Mouse (Mus musculus) hindbrain, embryonic 12.5 days (tissue): ENCODE results near the gene Gm20388. TPM values are rescaled to one million over a fixed set of nuclear protein-coding genes. Genes with fewer than 3 reads are reported as not detected.

Source experiments
- ATAC-seq: fragments of 200-750 bp; cut with Nextera tagmentation; 2 replicates; pipeline ENCODE4 v1.8.0; 2017; ENCODE audit warnings: moderate TSS enrichment; ENCODE audit not compliant: low FRiP score
- H3K27ac ChIP-seq: fragments of 300-500 bp; sonication (generic); 2 replicates; pipeline ENCODE4 v1.5.1; 2016; ENCODE audit warnings: mild to moderate bottlenecking
- H3K27me3 ChIP-seq: fragments of 300-500 bp; sonication (generic); 2 replicates; pipeline ENCODE4 v1.6.1; 2016; ENCODE audit warnings: mild to moderate bottlenecking
- H3K36me3 ChIP-seq: fragments of 300-500 bp; sonication (generic); 2 replicates; pipeline ENCODE4 v1.6.1; 2016; ENCODE audit warnings: mild to moderate bottlenecking
- H3K4me1 ChIP-seq: fragments of 300-500 bp; sonication (generic); 2 replicates; pipeline ENCODE4 v1.6.1; 2016
- H3K4me2 ChIP-seq: fragments of 300-500 bp; sonication (generic); replicated peaks from 2 replicates; pipeline ENCODE4 v1.6.1; 2016; ENCODE audit warnings: mild to moderate bottlenecking
- H3K4me3 ChIP-seq: fragments of 300-500 bp; sonication (generic); 2 replicates; pipeline ENCODE4 v1.5.1; 2016; ENCODE audit warnings: mild to moderate bottlenecking
- H3K9ac ChIP-seq: fragments of 300-500 bp; sonication (generic); 2 replicates; pipeline ENCODE4 v1.6.1; 2016; ENCODE audit warnings: mild to moderate bottlenecking, moderate library complexity
- H3K9me3 ChIP-seq: fragments of 300-500 bp; sonication (generic); replicated peaks from 2 replicates; pipeline ENCODE4 v1.6.1; 2016; ENCODE audit warnings: mild to moderate bottlenecking
- WGBS: fragments of 180-500 bp; shearing (Covaris S2); methylation state at CpG from one replicate; pipeline ENCODE4 v1.1.7; 2016; 5-methylcytosine and 5-hydroxymethylcytosine counted together
- polyA plus RNA-seq: library from polyadenylated mRNA; unstranded; fragments of >200 nt; fragmentation: Nextera tagmentation; extraction: Ambion mirVana; gene quantifications from 2 replicates; pipeline ENCODE4 v1.2.1, GENCODE M21; 2016

The Gm20388 gene
- polyA plus RNA-seq, 1 experiment from 2014 or later: not detected

- Histone ChIP-seq H3K36me3 (no peaks in the 10 kb centered on the region), H3K27me3 (0 out of 2 replicates have a peak, but pooled peaks cover 11% of the 10 kb centered on the region), H3K4me2 (peak overlapping the region; percentile 95), H3K27ac (peak overlapping the region; percentile 100), H3K4me3 (peak overlapping the region; percentile 79), H3K9ac (peak overlapping the region; percentile 95), H3K9me3 (no peaks in the 10 kb centered on the region), H3K4me1 (peaks cover 65% of the 10 kb centered on the region)
- peak; percentile 68 for ATAC-seq
- WGBS: 1% methylated on average over 54 of the region's 55 CpGs
Measured at GRCm38 (mm10) chr8:120487729-120488510, 577.3 kb downstream of the Gm20388 start.

DNA sequence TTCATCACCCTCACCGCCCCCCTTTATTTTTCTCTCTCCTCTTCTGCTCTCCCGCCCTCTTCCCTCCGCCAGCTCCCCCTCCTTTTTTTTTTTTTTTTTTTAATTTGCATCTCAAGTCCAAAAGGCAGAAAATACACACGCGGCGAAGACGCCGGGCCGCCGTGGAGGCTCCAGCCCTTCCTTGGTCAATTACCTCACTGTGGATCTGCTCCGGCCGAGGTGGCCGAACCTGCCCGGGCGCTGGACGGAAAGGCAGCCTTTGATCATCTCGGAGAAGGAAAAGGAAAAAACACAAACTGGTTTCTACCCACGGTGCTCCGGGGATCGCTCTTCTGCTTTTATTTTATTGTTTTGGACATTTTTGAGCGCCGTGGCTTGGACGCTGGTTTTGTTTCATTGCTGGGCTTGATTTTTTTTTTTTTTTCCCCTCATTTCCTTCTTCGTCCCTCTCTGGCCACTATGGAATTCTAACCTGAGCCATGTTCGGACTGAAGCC, 578.0 kb downstream of the Gm20388 start:
- peak overlapping the region; percentile 79 for H3K4me3 ChIP-seq
- peak overlapping the region; percentile 95 for H3K4me2 ChIP-seq
- H3K27ac ChIP-seq: peak overlapping the region; percentile 100
- H3K4me1 ChIP-seq: peaks cover 72% of the 10 kb centered on the region
- no peak for ATAC-seq
- under 1% methylated on average over 24 of the region's 25 CpGs for WGBS
- no peaks in the 10 kb centered on the region for H3K9me3 ChIP-seq
- H3K36me3 ChIP-seq: no peaks in the 10 kb centered on the region
- H3K9ac ChIP-seq: peak overlapping the region; percentile 95
- H3K27me3 ChIP-seq: 0 out of 2 replicates have a peak, but pooled peaks cover 12% of the 10 kb centered on the region

GRCm38 (mm10) chr8:120489142-120489754, 578.6 kb downstream of the Gm20388 start:
- H3K4me2 ChIP-seq: peak overlapping the region; percentile 95
- ATAC-seq: no peak
- H3K9ac ChIP-seq: peak overlapping the region; percentile 95
- no peaks in the 10 kb centered on the region for H3K9me3 ChIP-seq
- H3K36me3 ChIP-seq: no peaks in the 10 kb centered on the region
- H3K4me1 ChIP-seq: peaks cover 72% of the 10 kb centered on the region
- H3K4me3 ChIP-seq: peak overlapping the region; percentile 79
- WGBS: under 1% methylated on average over 68 of the region's 73 CpGs
- H3K27ac ChIP-seq: peak overlapping the region; percentile 100
- 0 out of 2 replicates have a peak, but pooled peaks cover 7% of the 10 kb centered on the region for H3K27me3 ChIP-seq

DNA sequence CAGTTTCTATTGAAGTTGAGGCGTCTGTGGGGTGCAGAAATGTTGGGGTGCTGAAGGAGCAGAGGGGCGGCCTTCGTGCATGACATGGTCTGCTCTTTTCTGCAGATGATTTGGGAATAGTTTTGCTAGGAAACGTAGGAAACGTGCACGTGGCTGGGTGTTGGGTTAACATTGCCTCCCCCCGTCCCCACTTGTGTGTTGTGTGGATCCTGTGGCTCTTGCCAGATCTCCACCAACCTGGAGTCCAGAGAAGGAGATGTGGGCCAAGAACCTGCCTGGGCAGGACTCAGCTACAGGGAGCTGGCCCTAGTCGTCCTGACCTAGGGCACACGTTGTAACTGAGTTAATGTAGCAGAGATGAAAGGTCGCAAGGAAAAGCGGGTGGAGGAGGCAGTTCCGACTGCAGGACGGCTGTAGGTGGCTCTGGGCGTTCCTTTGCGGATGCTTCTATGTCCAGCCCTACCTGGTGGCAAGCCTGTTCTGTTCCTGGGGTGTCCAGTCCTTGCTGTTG, 579.2 kb downstream of the Gm20388 start:
- 3% methylated on average over 15 of the region's 15 CpGs for WGBS
- H3K36me3 ChIP-seq: no peaks in the 10 kb centered on the region
- peak overlapping the region; percentile 100 for H3K27ac ChIP-seq
- H3K4me2 ChIP-seq: peak overlapping the region; percentile 95
- H3K4me1 ChIP-seq: peaks cover 72% of the 10 kb centered on the region
- no peak for ATAC-seq
- peak overlapping the region; percentile 79 for H3K4me3 ChIP-seq
- H3K27me3 ChIP-seq: 0 out of 2 replicates have a peak, but pooled peaks cover 7% of the 10 kb centered on the region
- H3K9ac ChIP-seq: peak overlapping the region; percentile 95
- H3K9me3 ChIP-seq: no peaks in the 10 kb centered on the region

DNA sequence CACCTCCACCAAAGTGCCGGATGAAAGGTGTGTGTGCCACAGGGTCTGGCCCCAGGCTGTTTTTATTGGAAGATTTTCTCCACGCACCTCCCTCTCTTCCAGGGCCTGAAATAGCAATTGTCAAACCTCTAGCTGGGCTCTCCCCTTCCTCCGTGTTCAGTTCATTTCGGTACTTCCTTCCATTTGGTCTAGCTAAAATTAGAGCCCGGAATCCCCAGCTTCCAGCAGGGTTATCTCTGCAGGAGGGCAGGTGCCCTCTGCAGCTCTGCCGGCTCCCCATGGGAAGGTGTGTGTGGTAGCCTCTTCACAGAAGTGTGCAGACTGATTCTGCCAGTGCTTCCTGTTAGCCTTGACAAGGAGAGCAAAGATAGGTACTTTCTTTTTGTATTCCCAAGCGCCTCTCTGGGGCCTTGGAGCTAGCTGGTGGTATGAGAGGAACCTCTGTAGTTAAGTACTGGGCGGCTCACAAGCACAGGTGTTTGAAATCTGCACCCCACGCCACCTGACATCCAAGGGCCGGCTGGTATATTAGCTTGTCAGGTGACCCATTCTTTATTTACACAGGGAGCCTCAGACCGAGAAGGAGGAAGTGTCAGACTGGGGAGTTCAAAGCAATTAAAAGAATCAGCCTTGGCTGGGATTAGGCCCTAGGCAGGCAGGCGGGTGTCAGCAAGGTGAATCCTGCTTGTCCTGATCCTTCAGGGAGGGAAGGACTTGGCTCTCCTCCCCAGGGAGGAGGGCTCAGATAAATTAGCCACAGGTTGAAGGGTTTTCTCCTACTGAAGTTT, 579.9 kb downstream of the Gm20388 start:
- Histone ChIP-seq H3K27me3 (0 out of 2 replicates have a peak, but pooled peaks cover 7% of the 10 kb centered on the region), H3K4me3 (peak overlapping the region; percentile 79), H3K36me3 (no peaks in the 10 kb centered on the region), H3K4me1 (peaks cover 72% of the 10 kb centered on the region), H3K27ac (peak overlapping the region; percentile 100; the same call in 1 of the 2 replicates), H3K9ac (peak overlapping the region; percentile 95), H3K4me2 (peak overlapping the region; percentile 95), H3K9me3 (no peaks in the 10 kb centered on the region)
- ATAC-seq: no peak
- WGBS: 16% methylated on average over 12 of the region's 12 CpGs

DNA sequence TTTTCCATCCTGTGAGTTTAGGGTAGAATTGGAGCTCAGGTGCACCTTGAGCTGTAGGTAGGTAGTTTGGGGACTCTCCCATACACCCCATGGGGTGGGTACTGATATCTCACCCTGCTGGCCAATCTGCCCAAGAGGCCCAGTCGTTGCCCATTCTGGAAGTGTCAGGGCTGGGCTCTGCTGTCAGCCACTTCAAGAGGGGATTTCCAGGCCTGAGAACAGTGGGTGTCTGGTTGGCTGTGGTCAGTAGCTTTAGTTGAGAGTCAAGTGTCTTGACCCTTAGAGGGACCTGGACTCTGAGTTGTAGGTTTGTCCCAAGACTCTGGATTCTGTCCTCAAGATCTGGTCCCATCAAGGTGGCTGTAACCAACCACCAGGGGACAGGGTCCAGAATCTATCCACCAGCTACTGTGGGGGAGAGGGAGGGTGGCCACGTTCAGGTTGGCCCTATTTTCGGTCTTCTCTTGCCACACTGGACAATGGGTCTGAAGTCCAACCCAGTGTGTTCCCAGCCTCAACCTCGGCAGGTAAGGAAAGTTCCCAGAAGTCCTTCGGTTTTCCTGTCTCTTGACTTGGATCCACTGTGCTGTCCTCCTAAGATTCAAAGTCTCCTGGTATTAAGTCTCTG, 580.6 kb downstream of the Gm20388 start:
- H3K36me3 ChIP-seq: no peaks in the 10 kb centered on the region
- no peaks in the 10 kb centered on the region for H3K9me3 ChIP-seq
- H3K9ac ChIP-seq: peak overlapping the region; percentile 95
- peak overlapping the region; percentile 79 for H3K4me3 ChIP-seq
- peak overlapping the region; percentile 95 for H3K4me2 ChIP-seq
- no peak overlapping the region; the same call in 1 of the 2 replicates for H3K27ac ChIP-seq
- H3K4me1 ChIP-seq: peaks cover 69% of the 10 kb centered on the region
- WGBS: 67% methylated on average over 5 of the region's 5 CpGs
- 0 out of 2 replicates have a peak, but pooled peaks cover 6% of the 10 kb centered on the region for H3K27me3 ChIP-seq
- no peak for ATAC-seq

DNA sequence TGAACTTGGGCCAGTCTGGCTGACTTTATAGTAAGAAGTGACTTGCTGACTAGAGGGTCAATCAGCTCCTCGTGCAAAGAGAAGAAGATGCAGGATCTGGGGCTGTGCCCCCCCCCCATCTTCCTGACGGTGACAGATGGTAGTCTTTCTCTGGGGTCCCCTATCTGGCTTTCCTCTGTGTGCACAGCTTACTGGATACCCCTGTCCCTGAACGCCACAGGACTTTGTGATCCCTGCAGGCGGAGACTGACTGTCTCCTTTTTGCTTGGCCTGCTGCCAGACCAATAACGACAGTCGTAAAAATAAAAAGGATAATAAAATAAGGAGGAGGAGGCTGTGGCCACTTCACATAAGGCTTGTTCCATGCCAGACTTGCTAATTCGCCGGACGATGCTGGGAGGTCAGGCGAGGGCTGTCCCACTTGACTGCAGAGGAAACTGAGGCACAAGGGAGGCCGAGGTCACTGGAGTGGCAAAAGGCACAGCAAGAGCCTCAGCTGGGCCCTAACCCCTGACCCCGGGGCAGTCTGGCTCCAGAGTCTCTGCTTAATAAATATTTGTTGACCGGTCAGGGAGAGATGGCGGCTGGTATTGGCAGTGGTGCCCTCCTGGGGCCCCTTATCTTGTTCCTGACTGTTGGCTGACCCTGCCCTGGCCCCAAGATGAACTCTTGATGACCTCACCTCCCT, 581.7 kb downstream of the Gm20388 start:
- Histone ChIP-seq H3K36me3 (no peaks in the 10 kb centered on the region), H3K27me3 (0 out of 2 replicates have a peak, but pooled peaks cover 5% of the 10 kb centered on the region), H3K9me3 (no peaks in the 10 kb centered on the region), H3K4me2 (peak overlapping the region; percentile 95), H3K4me1 (peaks cover 73% of the 10 kb centered on the region), H3K9ac (peak overlapping the region; percentile 49), H3K4me3 (peak overlapping the region; percentile 79), H3K27ac (peak overlapping the region; percentile 23; the same call in 1 of the 2 replicates)
- 26% methylated on average over 14 of the region's 14 CpGs for WGBS
- ATAC-seq: no peak

DNA sequence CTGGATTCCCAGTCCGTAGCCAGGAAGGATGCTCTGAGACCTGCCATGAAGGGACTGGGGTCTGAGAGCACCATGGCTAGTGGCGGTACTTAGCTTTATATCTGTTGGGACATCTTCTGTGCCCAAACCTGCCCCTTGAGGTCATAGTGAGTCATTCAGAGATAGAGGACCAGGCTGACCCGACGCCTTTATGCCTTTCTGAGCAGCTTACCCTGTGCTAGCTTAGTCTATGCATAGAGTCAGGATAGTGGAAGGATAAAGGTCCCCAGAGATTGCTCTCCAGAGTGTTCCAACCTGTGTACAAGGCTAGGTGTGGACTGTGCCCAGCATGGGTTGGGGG, 582.2 kb downstream of the Gm20388 start:
- Histone ChIP-seq H3K4me2 (peak overlapping the region; percentile 95), H3K27me3 (0 out of 2 replicates have a peak, but pooled peaks cover 5% of the 10 kb centered on the region), H3K4me1 (peaks cover 78% of the 10 kb centered on the region), H3K27ac (no peak overlapping the region), H3K4me3 (peak overlapping the region; percentile 79), H3K36me3 (no peaks in the 10 kb centered on the region), H3K9ac (peak overlapping the region; percentile 49), H3K9me3 (no peaks in the 10 kb centered on the region)
- ATAC-seq: no peak
- 38% methylated on average over 4 of the region's 4 CpGs for WGBS

DNA sequence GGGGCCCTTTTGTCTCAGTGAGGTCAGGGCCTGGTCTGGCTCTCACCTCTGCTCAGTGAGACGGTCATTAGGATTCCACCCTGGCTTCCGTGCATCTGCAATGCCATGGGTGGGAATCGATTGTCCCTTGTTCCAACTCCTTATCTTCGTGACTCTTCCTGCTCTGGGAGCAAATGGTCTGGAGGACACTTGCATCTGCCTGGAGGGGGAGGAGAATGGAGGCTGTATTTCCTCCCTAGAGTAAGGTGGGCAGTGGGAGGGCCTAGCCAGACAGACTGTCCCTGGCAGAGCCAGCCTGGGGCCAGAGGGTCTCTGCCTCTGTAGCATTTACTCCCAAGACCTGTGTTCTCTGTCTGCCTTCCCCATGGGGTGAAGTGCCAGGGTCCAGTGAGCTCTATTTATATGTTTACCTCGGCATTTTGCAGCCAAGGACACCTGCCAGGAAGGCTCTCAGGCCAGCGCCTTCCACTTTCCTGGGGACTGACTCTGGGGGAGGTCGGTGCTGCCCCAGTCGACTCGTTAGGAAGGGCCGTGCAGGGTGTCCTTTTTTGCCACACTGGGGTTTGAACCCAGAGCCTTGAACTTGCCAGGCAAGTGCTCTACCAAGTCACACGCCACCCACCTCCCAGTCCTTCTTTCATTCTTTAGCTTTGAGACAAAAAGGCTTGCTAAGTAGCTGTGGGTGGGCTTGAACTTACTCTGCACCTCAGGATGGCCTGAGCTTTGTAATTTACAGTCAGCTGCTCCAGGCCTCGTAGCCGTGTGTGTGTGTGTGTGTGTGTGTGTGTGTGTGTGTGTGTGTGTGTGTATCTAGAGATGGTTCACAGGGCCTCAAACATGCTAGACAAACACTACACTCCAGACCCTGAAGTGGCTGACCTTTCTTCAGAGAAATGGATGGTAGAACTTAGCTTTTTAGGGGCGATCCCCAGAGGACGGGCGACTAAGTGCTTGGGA, 583.1 kb downstream of the Gm20388 start:
- Histone ChIP-seq H3K27me3 (0 out of 2 replicates have a peak, but pooled peaks cover 5% of the 10 kb centered on the region), H3K9ac (peak overlapping the region; percentile 49), H3K4me3 (peak overlapping the region; percentile 79; the same call in 1 of the 2 replicates), H3K9me3 (no peaks in the 10 kb centered on the region), H3K4me2 (peak overlapping the region; percentile 95), H3K36me3 (no peaks in the 10 kb centered on the region), H3K27ac (peak overlapping the region; percentile 37; the same call in 1 of the 2 replicates), H3K4me1 (peaks cover 88% of the 10 kb centered on the region)
- ATAC-seq: no peak
- WGBS: 61% methylated on average over 16 of the region's 16 CpGs

DNA sequence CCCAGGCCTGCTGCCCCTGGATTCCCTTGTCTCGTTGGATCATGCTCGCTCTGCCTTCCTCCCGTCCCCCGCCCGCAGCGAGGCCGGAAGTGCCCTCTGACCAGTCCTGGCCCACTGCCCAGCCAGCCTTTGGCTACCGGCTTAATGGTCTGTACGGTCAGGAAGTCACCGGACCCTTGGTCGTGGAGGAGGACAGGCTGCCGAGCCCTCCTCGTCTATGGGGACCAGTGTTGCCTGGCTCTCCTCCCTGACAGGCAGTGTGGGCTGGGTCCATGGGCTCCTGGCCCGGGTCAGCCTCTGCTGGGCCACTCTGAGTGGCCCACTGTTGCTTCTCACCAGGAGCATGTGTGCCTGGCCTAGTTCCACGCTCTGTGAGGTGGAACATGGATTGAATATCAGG, 584.3 kb downstream of the Gm20388 start:
- peak overlapping the region; percentile 39; the same call in 1 of the 2 replicates for H3K9ac ChIP-seq
- H3K4me2 ChIP-seq: peak overlapping the region; percentile 39
- WGBS: 44% methylated on average over 15 of the region's 15 CpGs
- no peak overlapping the region for H3K4me3 ChIP-seq
- ATAC-seq: no peak
- H3K27me3 ChIP-seq: 0 out of 2 replicates have a peak, but pooled peaks cover 5% of the 10 kb centered on the region
- peak overlapping the region; percentile 72 for H3K27ac ChIP-seq
- no peaks in the 10 kb centered on the region for H3K36me3 ChIP-seq
- H3K4me1 ChIP-seq: peaks cover 93% of the 10 kb centered on the region
- no peaks in the 10 kb centered on the region for H3K9me3 ChIP-seq
